Mouse (Mus musculus): ENCODE measurements around the gene Zc3h10.

- no peak for TF ChIP-seq CTCF (IDR thresholded peaks at IDR 0.05; ENCODE audit: control insufficient read depth, insufficient read depth, low read length)
- no peak for TF ChIP-seq POLR2A (IDR thresholded peaks at IDR 0.05; ENCODE audit: borderline replicate concordance, control insufficient read depth, low read depth, low read length)
These were observed 42.8 kb downstream of the Zc3h10 start for GRCm38 (mm10) chr10:128504641-128505370.

Data from bone marrow, adult 2 months (tissue).